Mouse (Mus musculus) heart, postnatal 0 days (tissue): ENCODE data around the gene Aebp1.

Source experiments
- CTCF ChIP-seq: IDR thresholded peaks from 2 replicates; pipeline ENCODE4 v1.5.1; 2016; ENCODE audit warnings: antibody characterized with exemption, control low read depth, low read depth
- EP300 ChIP-seq: IDR thresholded peaks from 2 replicates; pipeline ENCODE4 v1.6.1; 2016; ENCODE audit warnings: antibody characterized with exemption, low read depth

GRCm38 (mm10) chr11:5835057-5835456 lies 26.7 kb upstream of the Aebp1 start:
- no peak for TF ChIP-seq CTCF
- TF ChIP-seq EP300 = no peak
